Mouse (Mus musculus) subcutaneous adipose tissue, adult 2 months (tissue): ENCODE measurements around the gene Ccdc182. TPM values are rescaled to one million over a fixed set of nuclear protein-coding genes. Genes with fewer than 3 reads are reported as not detected.

Experiments used
- polyA plus RNA-seq: library from polyadenylated mRNA; depleted of rRNA; stranded (reverse); fragments of >200 nt; gene quantifications from 2 replicates; pipeline ENCODE4 v1.2.3, GENCODE M21; 2012; ENCODE audit warnings: low replicate concordance; rRNA removed

Ccdc182 gene
- polyA plus RNA-seq = not detected in 2 replicates

DNA sequence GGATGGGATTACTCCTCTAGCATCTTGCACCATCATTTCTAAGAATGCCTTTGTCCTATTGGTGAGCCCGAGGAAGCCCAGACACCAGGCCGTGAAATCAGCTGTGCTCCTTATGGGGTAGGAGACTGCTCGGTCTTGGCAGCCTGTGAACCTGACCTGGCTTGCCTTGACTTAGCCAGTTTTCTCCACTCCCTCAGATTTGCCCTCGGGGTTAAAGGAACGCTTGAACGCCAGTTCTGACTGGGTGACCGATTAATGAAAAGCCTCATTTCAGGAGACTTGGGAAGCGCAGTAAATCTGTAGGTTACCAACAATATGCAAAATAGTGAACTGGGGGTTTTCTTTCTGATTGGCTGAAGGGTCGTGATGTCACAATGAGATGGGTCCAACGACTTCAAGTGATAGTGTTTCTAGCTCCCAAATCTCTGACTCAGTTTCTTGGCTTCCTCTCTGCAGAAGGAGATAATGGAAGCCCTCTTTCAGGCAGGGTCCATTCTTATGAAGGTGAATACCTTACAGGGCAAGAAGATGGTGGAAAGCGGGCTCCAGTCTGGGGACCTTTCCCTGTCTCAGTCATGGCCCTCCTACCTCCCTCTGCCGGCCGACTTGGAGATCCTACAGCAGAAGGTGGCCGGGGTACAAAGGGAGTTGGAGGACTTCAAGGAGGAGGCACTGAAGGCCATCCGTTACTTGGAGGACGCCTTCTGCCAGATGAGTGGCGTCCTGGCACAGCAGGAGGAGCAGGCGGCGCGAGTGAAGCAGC lies at the start of gene Ccdc182:
TSS of gene Ccdc182 (plus strand) at position 428 of the 763 bp plus-strand sequence.

Other genes starting within 250 kb of the Ccdc182 start
- 76.9 and 142 TPM in 2 replicates for gene Srsf1, start 246.7 kb upstream of the Ccdc182 start, polyA plus RNA-seq
- gene Vezf1, start 225.8 kb upstream of the Ccdc182 start, polyA plus RNA-seq = 18.1 and 30.4 TPM in 2 replicates
- gene Cuedc1, start 196.0 kb upstream of the Ccdc182 start, polyA plus RNA-seq = 46.1 and 52.8 TPM in 2 replicates
- gene Mrps23, start 89.7 kb upstream of the Ccdc182 start, polyA plus RNA-seq = 50.6 and 56.6 TPM in 2 replicates